Mouse (Mus musculus) forebrain, embryonic 15.5 days (tissue): Measurements from ENCODE around the gene Dcpp3. TPM values are rescaled to one million over a fixed set of nuclear protein-coding genes. Genes with fewer than 3 reads are reported as not detected.
A peak's percentile ranks its signal among the peaks of the same experiment; 100 is the strongest.
"Not testable (repeated sequence)": the region's sequence is repeated elsewhere in the genome, so short reads cannot be mapped to it uniquely, and the experiment has no call there.

Experiments
- ATAC-seq: fragments of 200-750 bp; cut with Nextera tagmentation; replicated peaks from 2 replicates; pipeline ENCODE4 v1.8.0; 2017; ENCODE audit warnings: mild to moderate bottlenecking, moderate TSS enrichment, moderate library complexity
- H3K27ac ChIP-seq: fragments of 300-500 bp; sonication (generic); replicated peaks from 2 replicates; pipeline ENCODE4 v1.5.1; 2015; ENCODE audit warnings: mild to moderate bottlenecking, inconsistent platforms
- H3K27me3 ChIP-seq: fragments of 300-500 bp; sonication (generic); 2 replicates; pipeline ENCODE4 v1.6.1; 2015; ENCODE audit warnings: inconsistent platforms
- H3K36me3 ChIP-seq: fragments of 300-500 bp; sonication (generic); 2 replicates; pipeline ENCODE4 v1.6.1; 2015; ENCODE audit warnings: mild to moderate bottlenecking, inconsistent platforms
- H3K4me1 ChIP-seq: fragments of 300-500 bp; sonication (generic); 2 replicates; pipeline ENCODE4 v1.6.1; 2015; ENCODE audit warnings: inconsistent platforms
- H3K4me2 ChIP-seq: fragments of 300-500 bp; sonication (generic); replicated peaks from 2 replicates; pipeline ENCODE4 v1.6.1; 2015; ENCODE audit warnings: mild to moderate bottlenecking, inconsistent platforms
- H3K4me3 ChIP-seq: fragments of 300-500 bp; sonication (generic); 2 replicates; pipeline ENCODE4 v1.5.1; 2015; ENCODE audit warnings: mild to moderate bottlenecking, inconsistent platforms
- H3K9ac ChIP-seq: fragments of 300-500 bp; sonication (generic); replicated peaks from 2 replicates; pipeline ENCODE4 v1.6.1; 2015; ENCODE audit warnings: mild to moderate bottlenecking, inconsistent platforms
- H3K9me3 ChIP-seq: fragments of 300-500 bp; sonication (generic); 2 replicates; pipeline ENCODE4 v1.6.1; 2016; ENCODE audit warnings: inconsistent platforms
- WGBS: fragments of 180-500 bp; shearing (Covaris S2); methylation state at CpG from one replicate; pipeline ENCODE4 v1.1.7; 2015; ENCODE audit warnings: mixed read lengths; 5-methylcytosine and 5-hydroxymethylcytosine counted together
- polyA plus RNA-seq: library from polyadenylated mRNA; unstranded; fragments of >200 nt; fragmentation: Nextera tagmentation; extraction: Ambion mirVana; gene quantifications from 2 replicates; pipeline ENCODE4 v1.2.1, GENCODE M21; 2015

The Dcpp3 gene
- polyA plus RNA-seq = not detected in 2 replicates

- ATAC-seq, H3K4me3 ChIP-seq: not testable (repeated sequence)
- WGBS = 84% methylated on average over 4 of the region's 4 CpGs
Measured at GRCm38 (mm10) chr17:23917158-23917557, at the start of gene Dcpp3. Gene Dcpp3, plus strand, starts transcription at chr17:23917458.

GRCm38 (mm10) chr17:23867756-23868155 lies 49.5 kb upstream of the Dcpp3 start, which contains the start of gene Prss21:
Gene Prss21, plus strand, starts transcription at chr17:23868056.
- Histone ChIP-seq H3K27ac (no peak within 1 kb of the TSS), H3K36me3 (no peaks in the 10 kb centered on the region), H3K4me3 (no peak within 1 kb of the TSS), H3K27me3 (no peaks in the 10 kb centered on the region), H3K4me2 (no peak within 1 kb of the TSS), H3K9ac (no peak within 1 kb of the TSS), H3K9me3 (no peaks in the 10 kb centered on the region), H3K4me1 (no peaks in the 10 kb centered on the region)
- no peak for ATAC-seq
- WGBS = 86% methylated on average over 15 of the region's 15 CpGs

More at GRCm38 (mm10) chr17:23917158-23917557, at the start of gene Dcpp3:
- H3K9ac ChIP-seq, H3K9me3 ChIP-seq, H3K27ac ChIP-seq, H3K4me2 ChIP-seq, H3K27me3 ChIP-seq, H3K36me3 ChIP-seq, H3K4me1 ChIP-seq: not testable (repeated sequence)

- ATAC-seq = no peak
- Histone ChIP-seq H3K9ac (no peak overlapping the region), H3K27me3 (no peaks in the 10 kb centered on the region), H3K4me1 (no peaks in the 10 kb centered on the region), H3K27ac (no peak overlapping the region), H3K4me3 (no peak overlapping the region), H3K9me3 (no peaks in the 10 kb centered on the region), H3K4me2 (no peak overlapping the region), H3K36me3 (no peaks in the 10 kb centered on the region)
- WGBS = 94% methylated on average over 11 of the region's 11 CpGs
Measured at GRCm38 (mm10) chr17:23868513-23868912, 48.7 kb upstream of the Dcpp3 start.

- Histone ChIP-seq H3K4me1 (no peaks in the 10 kb centered on the region), H3K27me3 (no peaks in the 10 kb centered on the region), H3K4me2 (no peak overlapping the region), H3K27ac (no peak overlapping the region), H3K4me3 (no peak overlapping the region), H3K36me3 (no peaks in the 10 kb centered on the region), H3K9me3 (no peaks in the 10 kb centered on the region), H3K9ac (no peak overlapping the region)
- ATAC-seq = no peak
- WGBS = 46% methylated on average over 8 of the region's 8 CpGs
Measured at GRCm38 (mm10) chr17:23873884-23874856, 43.1 kb upstream of the Dcpp3 start.

GRCm38 (mm10) chr17:23876741-23877140 lies 40.5 kb upstream of the Dcpp3 start:
- Histone ChIP-seq H3K4me2 (no peak overlapping the region), H3K36me3 (no peaks in the 10 kb centered on the region), H3K27ac (no peak overlapping the region), H3K9ac (no peak overlapping the region), H3K4me1 (no peaks in the 10 kb centered on the region), H3K4me3 (no peak overlapping the region), H3K9me3 (no peaks in the 10 kb centered on the region), H3K27me3 (no peaks in the 10 kb centered on the region)
- WGBS = 33% methylated on average over 3 of the region's 3 CpGs
- peak; percentile 53 for ATAC-seq

- H3K27ac ChIP-seq = no peak overlapping the region
Measured at GRCm38 (mm10) chr17:23877166-23877565, 40.1 kb upstream of the Dcpp3 start.

GRCm38 (mm10) chr17:23880576-23880975 lies 36.7 kb upstream of the Dcpp3 start, which contains the start of the genes Dcpp1 and Dcpp2:
Gene Dcpp1, plus strand, starts transcription at chr17:23880876.
Gene Dcpp2, plus strand, starts transcription at chr17:23880880.
- H3K27ac ChIP-seq, H3K4me3 ChIP-seq, H3K4me1 ChIP-seq, H3K36me3 ChIP-seq, ATAC-seq, H3K9me3 ChIP-seq, H3K27me3 ChIP-seq, H3K4me2 ChIP-seq, H3K9ac ChIP-seq: not testable (repeated sequence)
- WGBS = 78% methylated on average over 4 of the region's 4 CpGs

More at GRCm38 (mm10) chr17:23877166-23877565, 40.1 kb upstream of the Dcpp3 start:
- Histone ChIP-seq H3K4me3 (no peak overlapping the region), H3K9me3 (no peaks in the 10 kb centered on the region), H3K9ac (no peak overlapping the region), H3K4me1 (no peaks in the 10 kb centered on the region), H3K36me3 (no peaks in the 10 kb centered on the region), H3K27me3 (no peaks in the 10 kb centered on the region), H3K4me2 (no peak overlapping the region)
- WGBS = 76% methylated on average over 2 of the region's 2 CpGs
- no peak for ATAC-seq

- H3K9ac ChIP-seq = peak overlapping the region; percentile 71
- H3K9me3 ChIP-seq = no peaks in the 10 kb centered on the region
- under 1% methylated on average over 29 of the region's 29 CpGs for WGBS
- peak overlapping the region; percentile 90 for H3K4me2 ChIP-seq
- H3K36me3 ChIP-seq = no peaks in the 10 kb centered on the region
- H3K27ac ChIP-seq = peak overlapping the region; percentile 93
- peak; percentile 98 for ATAC-seq
- H3K27me3 ChIP-seq = no peaks in the 10 kb centered on the region
- H3K4me1 ChIP-seq = peaks cover 12% of the 10 kb centered on the region
- peak overlapping the region; percentile 64 for H3K4me3 ChIP-seq
Measured at GRCm38 (mm10) chr17:23924531-23925007, 7.3 kb downstream of the Dcpp3 start.

GRCm38 (mm10) chr17:23925090-23925493 lies 7.8 kb downstream of the Dcpp3 start:
- Histone ChIP-seq H3K4me2 (peak overlapping the region; percentile 90), H3K9me3 (no peaks in the 10 kb centered on the region), H3K4me1 (peaks cover 12% of the 10 kb centered on the region), H3K27me3 (no peaks in the 10 kb centered on the region), H3K36me3 (no peaks in the 10 kb centered on the region), H3K4me3 (peak overlapping the region; percentile 64), H3K9ac (peak overlapping the region; percentile 71), H3K27ac (peak overlapping the region; percentile 93)
- 0% methylated on average over 14 of the region's 14 CpGs for WGBS
- peak; percentile 73 for ATAC-seq

- no peaks in the 10 kb centered on the region for H3K36me3 ChIP-seq
- H3K9me3 ChIP-seq = no peaks in the 10 kb centered on the region
- no peak overlapping the region for H3K4me2 ChIP-seq
- no peak overlapping the region for H3K27ac ChIP-seq
- no peaks in the 10 kb centered on the region for H3K27me3 ChIP-seq
- no peak overlapping the region for H3K4me3 ChIP-seq
- no peak overlapping the region for H3K9ac ChIP-seq
- H3K4me1 ChIP-seq = no peaks in the 10 kb centered on the region
- ATAC-seq = no peak
- WGBS = 88% methylated on average over 5 of the region's 5 CpGs
Measured at GRCm38 (mm10) chr17:23931157-23931556, 13.9 kb downstream of the Dcpp3 start.

GRCm38 (mm10) chr17:23941372-23941771 lies 24.1 kb downstream of the Dcpp3 start, which contains the start of gene Sbp:
Gene Sbp, plus strand, starts transcription at chr17:23941672.
- Histone ChIP-seq H3K9ac (no peak within 1 kb of the TSS), H3K9me3 (no peaks in the 10 kb centered on the region), H3K36me3 (no peaks in the 10 kb centered on the region), H3K4me2 (no peak within 1 kb of the TSS), H3K4me3 (no peak within 1 kb of the TSS), H3K27ac (no peak within 1 kb of the TSS), H3K27me3 (no peaks in the 10 kb centered on the region), H3K4me1 (no peaks in the 10 kb centered on the region)
- no peak for ATAC-seq

- H3K36me3 ChIP-seq, ATAC-seq, H3K9ac ChIP-seq, H3K4me3 ChIP-seq, H3K4me2 ChIP-seq, H3K27me3 ChIP-seq, H3K4me1 ChIP-seq, H3K9me3 ChIP-seq, H3K27ac ChIP-seq: not testable (repeated sequence)
- 86% methylated on average over 4 of the region's 4 CpGs for WGBS
Measured at GRCm38 (mm10) chr17:23947486-23947885, 30.2 kb downstream of the Dcpp3 start.
